Mouse (Mus musculus): ENCODE data around the gene Slc4a5.

DNA sequence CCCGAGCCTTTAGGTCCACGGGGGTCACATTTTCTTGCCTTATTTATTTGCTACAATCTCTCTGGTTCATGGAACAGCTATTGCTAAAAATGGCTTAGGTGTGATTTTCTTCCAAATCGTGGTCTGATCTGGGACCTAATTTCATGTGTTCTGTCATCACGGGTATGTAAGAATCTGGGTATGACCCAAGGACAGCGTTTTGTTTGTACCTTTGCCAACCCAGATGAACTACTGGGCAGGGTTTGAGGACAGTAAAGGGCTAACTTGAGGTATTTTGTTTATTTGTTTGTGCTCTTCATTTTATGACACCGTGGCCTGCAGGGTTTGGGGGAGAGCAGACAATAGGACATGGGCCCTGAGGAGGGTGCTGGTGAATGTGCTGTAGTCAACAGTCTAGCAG is 39.0 kb upstream of the Slc4a5 start:
- TF ChIP-seq CTCF (IDR thresholded peaks at IDR 0.05; ENCODE audit: low read depth): no peak
- TF ChIP-seq EP300 (IDR thresholded peaks at IDR 0.05; ENCODE audit: low read depth): no peak
